Mouse (Mus musculus) liver, embryonic 15.5 days (tissue): Measurements from ENCODE around the gene Rdh19. TPM values are rescaled to one million over a fixed set of nuclear protein-coding genes. Genes with fewer than 3 reads are reported as not detected.
A peak's percentile ranks its signal among the peaks of the same experiment; 100 is the strongest.
"Not testable (repeated sequence)": the region's sequence is repeated elsewhere in the genome, so short reads cannot be mapped to it uniquely, and the experiment has no call there.

ENCODE experiments used
- ATAC-seq: fragments of 200-750 bp; cut with Nextera tagmentation; 2 replicates; pipeline ENCODE4 v1.8.0; 2017; ENCODE audit warnings: moderate number of reproducible peaks, mild to moderate bottlenecking, moderate library complexity; ENCODE audit not compliant: insufficient read depth
- H3K27ac ChIP-seq: fragments of 300-500 bp; sonication (generic); replicated peaks from 2 replicates; pipeline ENCODE4 v1.5.1; 2015; ENCODE audit warnings: mild to moderate bottlenecking, inconsistent platforms
- H3K27me3 ChIP-seq: fragments of 300-500 bp; sonication (generic); 2 replicates; pipeline ENCODE4 v1.6.1; 2015; ENCODE audit warnings: mild to moderate bottlenecking, inconsistent platforms
- H3K36me3 ChIP-seq: fragments of 300-500 bp; sonication (generic); replicated peaks from 2 replicates; pipeline ENCODE4 v1.6.1; 2015; ENCODE audit warnings: moderate library complexity, mild to moderate bottlenecking, inconsistent platforms
- H3K4me1 ChIP-seq: fragments of 300-500 bp; sonication (generic); replicated peaks from 2 replicates; pipeline ENCODE4 v1.6.1; 2015; ENCODE audit warnings: inconsistent platforms
- H3K4me2 ChIP-seq: fragments of 300-500 bp; sonication (generic); 2 replicates; pipeline ENCODE4 v1.6.1; 2015; ENCODE audit warnings: moderate library complexity, mild to moderate bottlenecking, inconsistent platforms
- H3K4me3 ChIP-seq: fragments of 300-500 bp; sonication (generic); replicated peaks from 2 replicates; pipeline ENCODE4 v1.5.1; 2015; ENCODE audit warnings: mild to moderate bottlenecking, inconsistent platforms
- H3K9ac ChIP-seq: fragments of 300-500 bp; sonication (generic); 2 replicates; pipeline ENCODE4 v1.6.1; 2015; ENCODE audit warnings: moderate library complexity, mild to moderate bottlenecking, inconsistent platforms
- H3K9me3 ChIP-seq: fragments of 300-500 bp; sonication (generic); replicated peaks from 2 replicates; pipeline ENCODE4 v1.6.1; 2016; ENCODE audit warnings: inconsistent platforms
- WGBS: fragments of 180-500 bp; shearing (Covaris S2); methylation state at CpG from one replicate; pipeline ENCODE4 v1.1.7; 2015; ENCODE audit warnings: mixed read lengths; ENCODE audit not compliant: insufficient replicate concordance; 5-methylcytosine and 5-hydroxymethylcytosine counted together
- polyA plus RNA-seq: library from polyadenylated mRNA; unstranded; fragments of >200 nt; fragmentation: Nextera tagmentation; extraction: Ambion mirVana; gene quantifications from 2 replicates; pipeline ENCODE4 v1.2.1, GENCODE M21; 2015

Rdh19 gene
- polyA plus RNA-seq, 1 experiment from 2014 or later: 0.05 TPM

DNA sequence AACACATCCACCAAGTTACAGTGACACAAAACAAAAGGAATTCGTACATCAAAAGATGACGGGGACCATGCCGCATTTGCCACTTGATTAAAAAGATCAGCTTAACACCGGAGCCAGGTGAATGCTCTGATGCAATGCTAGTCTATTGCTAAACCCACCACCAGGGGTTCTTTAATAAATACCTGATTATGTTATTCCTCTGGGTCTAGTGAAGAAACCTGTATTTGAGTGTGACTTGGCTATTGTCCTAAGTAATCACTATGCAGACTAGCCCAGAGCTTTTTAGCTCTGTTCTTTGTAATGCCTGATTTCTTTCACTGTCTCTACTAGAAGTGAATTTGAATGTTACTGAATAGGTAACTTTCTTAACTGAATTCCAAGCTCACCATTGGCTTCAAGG, 31.3 kb downstream of the Rdh19 start:
- Histone ChIP-seq H3K4me3 (no peak overlapping the region), H3K27me3 (no peaks in the 10 kb centered on the region), H3K4me2 (no peak overlapping the region), H3K27ac (no peak overlapping the region), H3K9me3 (no peaks in the 10 kb centered on the region), H3K4me1 (peaks cover 17% of the 10 kb centered on the region), H3K36me3 (no peaks in the 10 kb centered on the region), H3K9ac (no peak overlapping the region)
- 75% methylated on average over 4 of the region's 4 CpGs for WGBS
- ATAC-seq: no peak

DNA sequence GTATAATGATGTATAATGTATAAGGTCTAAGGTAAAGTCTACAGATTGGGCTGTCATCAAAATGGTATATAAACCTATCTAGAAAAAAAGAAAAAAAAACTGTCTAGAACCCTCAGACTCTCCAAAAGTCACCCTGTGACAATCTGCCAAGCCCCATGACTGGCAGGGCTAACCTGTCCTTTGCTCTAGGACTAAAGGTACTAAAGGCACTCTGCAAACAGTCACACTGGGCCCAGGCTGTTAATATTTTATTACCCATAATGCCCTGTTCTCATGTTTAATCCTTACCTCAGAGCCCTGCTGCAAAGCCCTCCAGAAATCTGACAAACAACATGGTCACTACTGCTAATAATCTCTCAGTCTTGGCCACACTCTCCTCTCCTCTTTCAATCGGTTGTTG, 36.8 kb downstream of the Rdh19 start:
- 46% methylated on average over 1 of the region's 1 CpGs for WGBS
- H3K27ac ChIP-seq: no peak overlapping the region
- H3K27me3 ChIP-seq: no peaks in the 10 kb centered on the region
- H3K36me3 ChIP-seq: no peaks in the 10 kb centered on the region
- H3K9ac ChIP-seq: no peak overlapping the region
- H3K4me3 ChIP-seq: no peak overlapping the region
- 0 out of 2 replicates have a peak, but pooled peaks cover 7% of the 10 kb centered on the region for H3K4me1 ChIP-seq
- no peak for ATAC-seq
- no peaks in the 10 kb centered on the region for H3K9me3 ChIP-seq
- H3K4me2 ChIP-seq: no peak overlapping the region

DNA sequence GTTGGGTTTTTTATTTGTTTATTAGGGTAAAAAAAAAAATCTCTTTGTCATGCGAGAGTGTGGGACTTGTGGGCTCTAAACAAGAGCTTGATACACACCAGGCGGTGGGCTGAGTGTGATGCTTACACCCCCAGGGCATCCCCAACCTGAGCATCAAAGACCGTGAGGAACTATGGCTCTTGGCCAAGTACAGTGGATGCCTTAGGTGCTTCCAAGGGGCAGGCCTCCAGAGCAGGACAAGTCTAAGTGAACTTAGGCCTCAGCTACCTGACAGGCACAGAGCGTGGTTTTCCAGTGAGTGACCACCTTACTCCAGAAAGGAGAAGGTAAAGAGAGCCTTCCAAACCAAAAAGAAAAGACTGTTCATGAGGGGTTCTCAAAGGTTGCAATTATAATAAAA, 37.2 kb downstream of the Rdh19 start:
- Histone ChIP-seq H3K27ac (no peak overlapping the region), H3K4me2 (no peak overlapping the region), H3K4me1 (0 out of 2 replicates have a peak, but pooled peaks cover 7% of the 10 kb centered on the region), H3K9ac (no peak overlapping the region), H3K9me3 (no peaks in the 10 kb centered on the region), H3K27me3 (no peaks in the 10 kb centered on the region), H3K36me3 (no peaks in the 10 kb centered on the region), H3K4me3 (no peak overlapping the region)
- ATAC-seq: no peak
- WGBS: 63% methylated on average over 4 of the region's 4 CpGs

DNA sequence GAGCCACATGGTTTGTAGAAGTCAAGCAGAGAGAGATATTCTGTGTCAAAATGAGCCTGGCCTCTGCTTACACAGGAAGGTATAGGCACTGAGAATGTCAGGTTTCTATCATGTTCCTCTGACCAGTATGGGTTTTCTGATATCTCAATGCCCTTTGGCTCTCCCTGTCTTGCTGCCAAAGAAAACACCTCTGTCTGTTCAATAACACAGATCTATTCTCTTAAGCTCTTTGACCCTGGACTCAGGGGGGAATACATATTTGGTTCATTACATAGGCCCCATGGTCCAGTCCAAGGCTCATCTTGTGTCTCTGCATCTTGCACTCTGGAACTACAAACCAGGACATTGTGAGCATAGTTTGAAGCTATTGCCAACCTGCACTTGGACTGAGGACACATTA, 38.9 kb downstream of the Rdh19 start, which contains the start of gene Rdh7:
TSS of gene Rdh7 (minus strand) at position 213 of the 400 bp plus-strand sequence.
- H3K4me1 ChIP-seq: 0 out of 2 replicates have a peak, but pooled peaks cover 7% of the 10 kb centered on the region
- H3K9ac ChIP-seq: no peak within 1 kb of the TSS
- peak within 1 kb of the TSS; percentile 53 for H3K27ac ChIP-seq
- no peaks in the 10 kb centered on the region for H3K9me3 ChIP-seq
- H3K36me3 ChIP-seq: no peaks in the 10 kb centered on the region
- no peaks in the 10 kb centered on the region for H3K27me3 ChIP-seq
- no peak within 1 kb of the TSS for H3K4me2 ChIP-seq
- peak; percentile 59 for ATAC-seq
- H3K4me3 ChIP-seq: no peak within 1 kb of the TSS

DNA sequence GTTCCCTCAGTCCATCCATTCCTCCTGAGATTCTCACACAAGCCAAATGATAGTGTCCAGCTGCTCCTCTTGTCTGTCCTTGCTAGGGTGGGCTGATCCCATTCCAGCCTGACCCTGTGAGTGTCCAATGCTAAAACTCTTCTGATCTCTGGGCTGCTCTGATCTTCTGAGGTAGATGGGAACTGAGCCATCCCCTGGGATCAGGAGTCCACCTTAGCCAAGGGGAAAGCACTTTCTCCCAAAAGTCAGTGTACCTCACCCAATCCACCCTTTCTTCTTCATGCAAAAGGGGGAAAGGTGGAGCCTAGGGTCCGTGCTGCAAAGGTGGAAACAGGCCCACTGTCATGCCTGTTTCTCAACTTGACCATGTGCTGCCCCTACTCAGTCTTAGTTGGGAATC, 41.8 kb downstream of the Rdh19 start:
- Histone ChIP-seq H3K9me3 (no peaks in the 10 kb centered on the region), H3K36me3 (no peaks in the 10 kb centered on the region), H3K27ac (no peak overlapping the region), H3K9ac (no peak overlapping the region), H3K4me2 (no peak overlapping the region), H3K27me3 (no peaks in the 10 kb centered on the region), H3K4me3 (no peak overlapping the region), H3K4me1 (peaks cover 14% of the 10 kb centered on the region; the same call in 1 of the 2 replicates)
- no peak for ATAC-seq
- WGBS: 69% methylated on average over 1 of the region's 1 CpGs

DNA sequence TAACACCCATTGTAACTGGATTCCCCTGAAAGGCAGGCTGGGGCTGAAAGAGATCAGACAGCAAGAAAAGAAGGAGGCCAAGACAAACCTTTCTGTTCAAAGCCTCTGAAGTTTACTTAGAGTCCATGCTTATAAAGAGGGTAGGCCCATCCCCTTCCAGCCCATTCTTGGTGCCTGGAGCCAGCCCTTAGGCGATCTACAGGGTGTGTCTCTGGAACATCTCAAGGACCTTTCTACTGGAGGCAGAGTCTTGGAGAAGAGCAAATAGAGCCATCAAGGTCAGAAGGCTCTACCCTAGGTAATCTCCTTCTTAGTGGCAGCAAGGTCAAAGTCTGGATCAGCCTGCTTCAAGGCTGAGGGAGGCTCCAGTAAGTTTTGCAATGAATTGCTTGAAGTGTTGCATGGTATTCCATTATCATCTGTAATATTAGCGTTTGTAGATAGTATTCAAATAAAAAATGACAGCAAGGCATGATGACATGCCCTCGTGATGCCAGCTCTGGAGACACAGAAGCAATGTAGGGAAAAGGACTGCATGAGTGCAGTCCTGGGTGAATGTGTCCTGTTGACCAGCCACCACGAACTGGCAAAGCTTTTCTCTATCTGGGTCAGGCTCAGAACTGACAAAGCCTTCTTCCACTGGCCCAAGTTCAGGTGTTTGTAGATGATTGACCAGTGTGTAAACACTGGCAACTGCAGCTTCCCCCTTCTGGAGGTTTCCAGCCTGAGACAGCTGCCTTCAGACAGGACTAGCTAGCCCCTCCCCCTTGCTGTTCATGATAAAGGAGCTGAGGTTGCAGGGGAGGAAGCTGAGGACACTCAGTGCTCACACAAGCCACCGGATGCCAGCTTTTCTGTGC, 43.7 kb downstream of the Rdh19 start:
- H3K9me3 ChIP-seq, H3K36me3 ChIP-seq, H3K4me3 ChIP-seq, H3K27me3 ChIP-seq, H3K9ac ChIP-seq, H3K4me2 ChIP-seq: not testable (repeated sequence)
- Histone ChIP-seq H3K4me1 (peaks cover 12% of the 10 kb centered on the region; the same call in 1 of the 2 replicates), H3K27ac (peak overlapping the region; percentile 41; the same call in 1 of the 2 replicates)
- 28% methylated on average over 5 of the region's 5 CpGs for WGBS
- peak; percentile 58 for ATAC-seq

DNA sequence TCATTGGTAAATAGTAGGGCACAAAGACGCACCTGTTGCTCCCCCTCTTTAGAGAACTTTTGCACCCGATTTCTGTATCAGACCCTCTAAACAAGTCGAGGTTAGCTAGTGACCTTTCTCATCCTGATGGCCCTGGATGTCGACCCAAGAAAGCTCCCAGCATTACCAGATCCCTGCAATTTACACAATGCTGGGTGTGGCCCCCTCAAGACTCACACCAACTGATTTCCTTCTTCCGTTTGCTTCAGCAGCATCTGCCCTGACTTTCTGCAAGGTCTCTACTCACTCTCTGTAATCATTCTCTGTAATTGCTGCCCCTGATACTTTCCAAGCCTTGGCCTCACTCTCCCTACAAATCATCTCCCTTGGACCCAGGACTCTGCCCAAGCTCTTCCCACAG, 47.0 kb downstream of the Rdh19 start:
- Histone ChIP-seq H3K9me3 (no peaks in the 10 kb centered on the region), H3K4me3 (no peak overlapping the region), H3K4me1 (peaks cover 8% of the 10 kb centered on the region; the same call in 1 of the 2 replicates), H3K27me3 (no peaks in the 10 kb centered on the region), H3K27ac (no peak overlapping the region), H3K4me2 (no peak overlapping the region), H3K9ac (no peak overlapping the region), H3K36me3 (no peaks in the 10 kb centered on the region)
- WGBS: 30% methylated on average over 5 of the region's 5 CpGs
- ATAC-seq: no peak

DNA sequence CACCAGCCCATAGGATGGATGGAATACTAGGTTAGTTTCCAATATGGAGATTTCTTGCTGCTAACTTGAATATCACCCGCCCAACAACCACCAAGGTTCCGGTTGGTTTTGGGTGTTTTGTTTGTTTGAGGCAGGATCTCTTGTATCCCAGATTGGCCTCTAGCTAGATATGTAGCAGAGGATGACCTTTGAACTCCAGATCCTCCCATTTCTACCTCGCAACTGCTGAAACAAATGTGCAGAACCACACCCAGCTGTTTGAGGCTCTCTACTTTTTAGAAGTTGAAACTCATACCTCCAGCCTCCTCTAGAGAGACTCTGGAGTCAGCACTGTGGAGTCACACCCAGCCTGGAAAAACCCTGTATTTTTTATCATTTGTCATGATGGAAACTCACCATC, 47.8 kb downstream of the Rdh19 start:
- WGBS: 49% methylated on average over 3 of the region's 3 CpGs
- H3K27me3 ChIP-seq: no peaks in the 10 kb centered on the region

DNA sequence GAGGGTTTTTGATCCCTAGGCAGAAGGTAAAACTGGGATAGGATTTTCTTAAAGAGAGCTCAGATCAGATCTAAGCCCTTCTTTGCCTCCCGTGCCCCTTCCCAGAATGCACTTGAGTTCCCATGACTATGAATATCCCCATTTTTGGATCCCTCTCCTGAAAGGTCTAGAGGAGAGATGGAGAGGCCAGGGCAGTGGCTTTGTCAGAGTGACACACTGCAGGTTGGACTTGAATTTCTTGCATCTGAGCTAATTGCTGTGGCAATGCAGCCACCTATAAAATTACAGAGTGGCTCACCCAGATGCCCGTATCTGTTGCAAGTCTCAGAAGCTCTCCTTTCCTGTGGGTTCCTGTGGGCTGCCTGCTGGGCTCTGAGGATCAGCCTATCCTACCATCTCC, 48.5 kb downstream of the Rdh19 start, which contains the start of gene Sdr9c7:
TSS of gene Sdr9c7 (plus strand) at position 301 of the 400 bp plus-strand sequence.
- WGBS: 74% methylated on average over 2 of the region's 2 CpGs
- Histone ChIP-seq H3K4me2 (no peak within 1 kb of the TSS), H3K9me3 (no peaks in the 10 kb centered on the region), H3K27me3 (no peaks in the 10 kb centered on the region), H3K4me3 (no peak within 1 kb of the TSS), H3K9ac (no peak within 1 kb of the TSS), H3K36me3 (no peaks in the 10 kb centered on the region), H3K4me1 (peaks cover 8% of the 10 kb centered on the region; the same call in 1 of the 2 replicates), H3K27ac (no peak within 1 kb of the TSS)
- no peak for ATAC-seq

More for the DNA sequence above, 47.8 kb downstream of the Rdh19 start:
- Histone ChIP-seq H3K9ac (no peak overlapping the region), H3K4me2 (no peak overlapping the region), H3K27ac (no peak overlapping the region), H3K4me3 (no peak overlapping the region), H3K36me3 (no peaks in the 10 kb centered on the region), H3K9me3 (no peaks in the 10 kb centered on the region), H3K4me1 (peaks cover 8% of the 10 kb centered on the region; the same call in 1 of the 2 replicates)
- ATAC-seq: no peak

DNA sequence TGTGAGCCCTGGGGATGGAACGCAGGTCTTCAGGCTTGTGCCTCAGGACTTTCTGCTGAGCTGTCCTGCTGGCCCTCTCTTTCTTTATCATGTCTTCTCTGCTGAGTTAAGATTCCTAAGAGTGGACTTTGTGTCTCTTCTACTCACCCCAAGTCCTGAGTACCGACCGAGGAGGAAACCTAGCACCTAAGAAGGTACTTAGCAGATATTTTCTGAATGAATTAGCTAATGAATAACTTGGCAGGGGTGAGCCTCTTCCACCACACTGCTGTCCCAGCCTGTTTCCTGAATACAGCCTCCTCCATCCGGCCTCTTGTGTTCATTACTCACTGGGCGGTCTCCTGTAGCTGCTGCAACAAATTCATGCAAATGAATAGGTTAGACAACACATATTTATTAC, 50.1 kb downstream of the Rdh19 start:
- no peak overlapping the region for H3K27ac ChIP-seq
- 38% methylated on average over 5 of the region's 5 CpGs for WGBS
- H3K36me3 ChIP-seq: no peaks in the 10 kb centered on the region
- no peaks in the 10 kb centered on the region for H3K9me3 ChIP-seq
- H3K4me1 ChIP-seq: 0 out of 2 replicates have a peak, but pooled peaks cover 3% of the 10 kb centered on the region
- no peak overlapping the region for H3K4me2 ChIP-seq
- H3K4me3 ChIP-seq: no peak overlapping the region
- no peak overlapping the region for H3K9ac ChIP-seq
- H3K27me3 ChIP-seq: no peaks in the 10 kb centered on the region
- no peak for ATAC-seq

DNA sequence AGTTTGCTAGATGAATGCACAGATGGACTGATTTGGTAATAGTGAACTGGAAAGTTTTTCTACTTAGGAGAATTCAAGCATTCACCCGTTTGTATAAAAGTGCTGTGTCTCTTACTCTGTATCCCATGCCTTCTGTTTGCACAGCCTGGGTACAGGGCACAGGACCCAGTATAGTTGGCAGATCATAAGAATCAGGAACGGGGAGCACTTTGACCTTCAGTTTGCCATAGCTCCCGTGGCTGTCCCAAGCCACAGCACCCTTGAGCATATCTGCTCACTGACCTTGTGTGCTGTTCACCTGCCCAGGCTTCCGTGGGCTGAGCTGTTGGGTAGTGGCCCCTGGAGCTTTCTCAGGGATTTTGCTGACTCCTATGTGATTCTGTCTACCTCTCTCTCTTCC, 52.0 kb downstream of the Rdh19 start:
- no peak for ATAC-seq
- Histone ChIP-seq H3K4me2 (no peak overlapping the region), H3K4me1 (no peaks in the 10 kb centered on the region), H3K27ac (no peak overlapping the region), H3K36me3 (no peaks in the 10 kb centered on the region), H3K9ac (no peak overlapping the region), H3K9me3 (no peaks in the 10 kb centered on the region), H3K4me3 (no peak overlapping the region), H3K27me3 (no peaks in the 10 kb centered on the region)
- 49% methylated on average over 4 of the region's 4 CpGs for WGBS
